Mouse (Mus musculus): ENCODE measurements around the gene Mob3a.
A peak's percentile ranks its signal among the peaks of the same experiment; 100 is the strongest.

The Mob3a gene

DNA sequence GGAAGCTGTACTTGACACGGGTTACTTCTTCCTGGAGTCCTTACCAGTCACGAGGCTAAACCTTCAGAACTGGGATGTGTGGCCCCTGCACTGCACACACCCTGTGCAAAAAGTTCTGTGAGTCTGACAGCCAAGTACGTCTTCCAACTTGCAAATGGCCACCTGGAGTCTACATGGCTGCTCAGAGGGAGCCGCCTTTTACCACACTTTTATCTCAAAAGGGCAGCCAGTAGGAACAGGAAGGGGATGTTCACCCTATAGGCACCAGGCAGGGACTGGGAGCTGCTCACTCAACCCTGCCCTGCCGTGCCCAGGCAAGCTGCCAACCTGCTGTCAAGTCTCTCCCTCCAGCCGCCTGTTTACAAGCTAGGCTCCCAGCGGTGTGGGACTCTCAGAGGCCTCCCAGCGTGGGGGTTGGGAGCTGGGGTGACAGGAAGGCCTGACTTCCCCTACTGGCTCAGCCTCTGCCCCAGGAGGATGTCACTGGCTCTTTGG, 23.8 kb downstream of the Mob3a start, which contains the start of gene Mknk2:
TSS of gene Mknk2 (minus strand) at position 171 of the 495 bp plus-strand sequence.
- DNase-seq (ENCODE audit: low spot score) = peak; percentile 84

DNA sequence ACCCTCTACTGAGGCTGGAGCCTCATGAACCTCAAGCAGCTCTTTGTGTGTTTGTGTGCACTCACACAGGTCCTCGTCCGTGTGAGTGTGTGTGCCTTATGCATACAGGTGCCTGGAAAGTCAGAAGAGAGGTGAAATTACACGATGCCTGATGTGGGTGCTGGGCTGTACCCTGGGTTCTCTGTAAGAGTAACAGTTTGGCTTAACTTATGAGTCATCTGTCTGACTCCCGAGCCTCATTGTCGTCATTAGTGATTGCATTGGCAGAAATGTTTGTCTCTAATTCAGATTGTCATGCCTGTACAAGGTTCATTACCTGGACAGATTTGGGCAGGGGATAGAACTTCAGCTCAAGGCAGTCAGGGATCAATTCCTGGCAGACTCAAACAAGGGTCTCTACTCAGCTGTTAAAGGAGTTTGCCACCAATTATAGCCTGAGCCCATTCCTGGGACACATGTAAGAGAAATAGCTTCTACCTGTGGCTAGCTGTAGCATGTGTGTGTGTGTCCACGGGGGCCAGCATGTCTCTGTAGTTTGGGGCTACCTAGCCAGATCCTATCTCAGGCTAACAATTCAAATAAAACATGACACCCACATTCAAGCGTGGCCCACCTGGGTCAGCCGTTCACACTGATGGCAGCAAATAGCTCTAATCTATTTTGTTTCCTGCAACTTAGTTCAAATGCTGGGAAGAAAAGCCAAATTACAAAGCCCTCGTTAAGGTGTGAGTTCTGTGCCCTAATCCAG, 24.5 kb downstream of the Mob3a start:
- DNase-seq (ENCODE audit: low spot score) = peak; percentile 68

DNA sequence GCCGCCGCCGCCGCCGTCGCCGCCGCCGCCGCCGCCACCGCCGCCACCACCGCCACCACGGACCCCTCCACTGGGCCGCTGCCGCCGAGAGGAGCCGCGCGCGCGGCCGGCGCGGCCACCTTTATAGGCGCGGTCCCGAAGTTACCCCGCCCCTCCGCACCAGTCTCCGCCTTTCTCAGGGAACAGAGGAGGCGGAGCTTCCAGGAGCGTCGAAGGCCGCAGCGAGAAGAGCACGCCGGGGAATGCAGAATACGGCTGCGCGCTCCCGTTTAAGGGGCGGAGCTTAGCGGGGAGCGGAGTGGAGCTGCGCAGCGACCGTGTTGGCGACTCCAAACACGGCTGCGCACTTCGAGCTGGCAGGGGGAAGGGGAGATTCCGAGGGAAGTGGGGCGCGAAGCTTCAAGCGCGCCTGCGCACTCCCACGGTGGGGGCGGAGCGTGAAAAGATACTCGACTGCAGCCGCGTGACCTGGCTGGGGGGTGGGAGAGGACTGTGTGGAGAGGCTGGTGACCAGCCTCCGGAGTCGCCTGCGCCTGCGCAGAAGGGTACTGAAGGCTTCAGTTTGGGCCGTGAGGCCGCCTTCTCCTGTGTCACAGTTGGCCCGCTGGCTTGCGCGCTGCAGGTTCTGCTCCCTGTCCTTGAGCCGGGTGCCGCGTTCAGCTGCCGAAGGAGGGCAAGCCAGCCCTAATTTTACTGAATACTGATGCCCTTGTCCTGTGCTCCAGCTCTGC, 25.4 kb downstream of the Mob3a start:
- peak; percentile 99 for DNase-seq (ENCODE audit: low spot score)

DNA sequence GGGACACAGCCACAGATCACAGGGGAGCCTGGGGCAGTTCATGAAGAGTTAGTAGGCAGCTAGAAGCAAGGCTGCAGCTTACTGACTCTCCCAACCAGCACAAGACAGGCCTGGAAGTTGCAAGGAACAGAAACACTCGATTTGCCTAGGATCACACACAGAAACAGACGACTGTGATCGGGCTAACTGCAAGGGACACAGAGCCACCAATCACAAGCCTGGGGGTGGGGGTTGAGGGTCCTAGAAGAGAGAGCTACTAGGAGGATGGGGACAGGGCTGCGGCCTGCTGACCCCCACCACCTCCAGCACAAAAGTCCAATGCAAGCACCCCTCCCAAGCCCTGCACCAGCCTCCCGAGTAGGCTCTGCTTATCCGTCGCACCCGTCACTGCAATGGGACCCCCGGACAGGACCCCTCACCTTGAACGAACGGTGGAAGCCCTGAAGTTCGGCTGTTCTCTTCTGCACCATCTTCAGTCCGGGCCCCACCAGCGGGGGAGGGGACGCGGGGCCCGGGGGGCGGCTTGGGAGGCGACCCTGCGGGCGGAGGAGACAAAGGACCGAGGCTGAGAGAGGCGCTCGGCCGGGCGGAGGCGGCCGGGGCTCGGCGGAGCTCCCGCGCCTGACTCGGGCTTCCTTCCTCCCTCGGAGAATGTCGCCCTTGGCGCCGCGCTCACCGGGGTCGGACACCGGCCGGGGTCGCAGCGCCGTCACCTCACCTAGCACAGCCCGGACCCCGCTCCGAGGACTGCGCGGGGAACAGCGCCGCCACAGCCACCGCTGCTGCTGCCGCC, 26.2 kb downstream of the Mob3a start:
- DNase-seq (ENCODE audit: low spot score) = no peak

DNA sequence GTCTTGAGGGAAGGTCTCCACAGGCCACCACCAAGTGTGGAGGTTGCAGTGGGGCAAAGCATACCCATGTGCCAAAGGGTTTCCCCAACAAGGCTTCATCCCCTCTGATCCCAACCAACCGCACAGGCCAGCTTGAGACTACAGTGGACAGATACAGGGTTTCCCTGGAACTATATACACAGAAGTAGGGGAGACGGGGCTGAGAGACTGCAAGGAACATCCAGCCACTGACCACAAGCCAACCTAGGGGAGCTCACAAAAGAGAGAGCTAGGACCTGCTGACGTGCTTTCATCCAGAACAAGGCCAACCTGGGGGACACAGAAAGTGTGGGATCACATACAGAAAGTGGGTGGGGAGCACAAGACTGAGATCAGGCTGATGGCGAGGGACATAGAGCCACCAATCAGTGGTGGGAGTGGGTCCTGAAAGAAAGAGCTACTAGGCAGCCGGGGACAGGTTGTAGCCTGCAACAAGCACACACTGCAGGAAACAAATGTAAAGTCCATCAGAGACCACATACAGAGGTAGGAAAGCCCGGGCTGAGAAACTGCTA, 26.8 kb downstream of the Mob3a start:
- no peak for DNase-seq (ENCODE audit: low spot score)

DNA sequence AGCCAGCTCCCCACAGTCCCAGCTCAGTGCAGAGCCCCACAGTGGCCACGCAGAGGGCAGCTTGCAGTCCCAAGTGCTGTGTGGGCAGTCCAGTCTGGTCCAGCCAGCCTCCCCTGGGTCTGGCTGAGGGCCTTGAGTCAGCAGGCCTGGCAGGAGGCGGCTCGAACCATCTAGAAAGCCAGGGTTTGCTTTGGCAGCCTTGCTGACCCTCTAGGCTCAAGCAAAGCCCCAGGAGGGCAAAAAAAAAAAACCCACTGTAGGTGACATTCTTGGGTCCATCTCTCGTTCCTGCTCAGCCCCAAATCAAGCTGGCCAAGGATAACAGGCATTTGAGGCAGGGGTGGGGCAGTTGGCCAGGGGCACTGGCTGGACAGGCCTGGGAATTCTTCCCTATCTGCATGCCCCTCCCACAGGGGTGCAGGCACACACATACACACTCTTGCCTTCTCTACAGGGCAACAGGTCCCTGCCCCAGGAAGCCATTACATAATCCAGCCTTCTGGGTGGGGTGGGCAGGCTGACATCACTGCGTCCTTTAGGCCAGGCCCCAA, 27.5 kb downstream of the Mob3a start:
- DNase-seq (ENCODE audit: low spot score) = no peak

DNA sequence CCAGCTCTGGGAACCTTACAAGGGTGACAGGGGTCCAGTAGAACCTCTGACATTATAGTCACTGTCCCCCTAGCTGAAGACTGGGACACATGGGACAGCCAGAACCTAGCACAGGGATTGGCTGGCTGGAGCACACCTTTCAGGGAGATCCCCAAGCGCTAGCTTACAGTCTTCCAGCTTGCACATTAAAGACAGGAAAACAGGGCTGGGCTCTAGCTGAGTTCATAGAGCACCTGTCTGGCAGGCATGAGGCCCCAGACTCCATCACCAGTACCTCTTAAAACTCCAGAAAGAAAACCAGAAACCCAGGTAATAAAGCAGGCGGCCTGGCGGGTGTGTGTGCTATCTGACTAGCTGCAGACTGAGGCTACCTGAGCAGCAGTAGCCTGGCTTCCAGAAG, 28.1 kb downstream of the Mob3a start:
- no peak for DNase-seq (ENCODE audit: low spot score)

DNA sequence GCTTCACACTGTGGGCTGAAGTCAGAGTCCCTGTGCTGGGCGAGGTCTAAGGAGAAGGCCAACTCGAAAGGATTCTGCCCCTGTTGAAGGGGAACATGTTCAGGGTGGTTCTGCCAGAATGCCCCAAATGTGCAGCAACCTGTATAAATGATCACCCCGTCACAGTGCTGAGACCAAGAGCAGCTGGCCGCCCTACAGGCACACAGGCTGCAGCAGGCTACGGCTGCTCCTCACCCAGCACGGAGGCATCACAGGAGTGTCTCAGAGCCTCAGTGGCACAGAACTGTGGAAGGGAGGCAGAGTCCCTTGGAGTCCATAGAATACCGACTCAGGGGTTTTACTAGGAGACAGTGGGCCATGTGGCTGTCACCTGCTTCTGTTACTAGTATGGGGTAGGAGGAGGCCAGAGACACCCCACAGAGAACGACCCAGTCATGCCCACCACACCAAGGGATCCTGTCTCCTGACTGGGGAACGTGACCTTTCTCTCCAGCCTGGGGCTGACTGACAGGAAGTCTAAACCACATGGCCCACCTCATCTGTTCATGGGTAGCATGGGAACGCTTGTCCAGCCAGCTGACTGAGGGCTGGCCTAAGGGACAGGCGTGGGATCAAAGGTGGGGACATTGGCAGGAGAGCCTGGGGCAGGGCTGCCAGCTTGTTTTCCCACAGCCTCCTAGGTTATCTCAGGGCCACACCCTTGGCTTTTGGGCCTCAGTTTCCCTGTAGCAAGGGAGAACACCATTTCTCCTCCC, 29.7 kb downstream of the Mob3a start:
- no peak for DNase-seq (ENCODE audit: low spot score)

DNA sequence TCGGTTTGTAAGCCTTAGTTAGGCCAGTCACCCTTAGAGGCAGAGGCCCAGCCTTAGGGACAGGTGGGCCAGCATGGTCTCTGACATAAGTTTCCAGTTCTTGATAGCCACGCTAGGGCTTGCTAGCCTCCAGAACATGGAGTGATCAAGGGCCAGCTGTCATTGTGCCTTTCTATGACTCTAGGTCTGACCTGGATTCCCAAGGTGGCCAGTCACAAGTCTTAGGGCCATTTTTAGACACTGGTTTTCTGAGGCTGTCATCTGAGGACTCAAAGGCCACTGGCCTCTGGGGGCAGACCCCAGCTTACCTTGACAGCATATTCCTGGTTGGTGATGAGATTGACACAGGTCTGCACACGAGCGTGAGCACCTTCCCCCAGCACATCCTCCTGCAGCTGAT, 30.5 kb downstream of the Mob3a start:
- no peak for DNase-seq (ENCODE audit: low spot score)

DNA sequence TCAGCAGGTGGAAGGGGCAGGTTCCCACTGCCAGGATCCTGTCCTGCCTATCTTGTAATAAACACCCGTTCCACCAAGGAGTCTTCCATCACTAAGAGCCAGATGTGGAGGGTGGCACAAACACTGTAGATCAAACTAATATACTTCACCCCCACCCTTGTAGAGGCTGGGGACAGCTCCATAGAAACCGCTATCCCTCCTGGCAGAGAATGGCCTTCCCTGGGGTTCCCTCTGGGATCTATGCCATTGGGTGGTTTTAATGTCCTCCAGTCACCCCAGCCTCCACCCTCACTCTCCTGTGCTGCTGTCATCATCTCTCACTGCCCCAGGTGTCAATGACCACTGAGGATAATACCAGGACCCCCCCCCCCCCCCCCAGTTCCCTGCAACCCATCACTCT, 31.2 kb downstream of the Mob3a start:
- DNase-seq (ENCODE audit: low spot score) = no peak

DNA sequence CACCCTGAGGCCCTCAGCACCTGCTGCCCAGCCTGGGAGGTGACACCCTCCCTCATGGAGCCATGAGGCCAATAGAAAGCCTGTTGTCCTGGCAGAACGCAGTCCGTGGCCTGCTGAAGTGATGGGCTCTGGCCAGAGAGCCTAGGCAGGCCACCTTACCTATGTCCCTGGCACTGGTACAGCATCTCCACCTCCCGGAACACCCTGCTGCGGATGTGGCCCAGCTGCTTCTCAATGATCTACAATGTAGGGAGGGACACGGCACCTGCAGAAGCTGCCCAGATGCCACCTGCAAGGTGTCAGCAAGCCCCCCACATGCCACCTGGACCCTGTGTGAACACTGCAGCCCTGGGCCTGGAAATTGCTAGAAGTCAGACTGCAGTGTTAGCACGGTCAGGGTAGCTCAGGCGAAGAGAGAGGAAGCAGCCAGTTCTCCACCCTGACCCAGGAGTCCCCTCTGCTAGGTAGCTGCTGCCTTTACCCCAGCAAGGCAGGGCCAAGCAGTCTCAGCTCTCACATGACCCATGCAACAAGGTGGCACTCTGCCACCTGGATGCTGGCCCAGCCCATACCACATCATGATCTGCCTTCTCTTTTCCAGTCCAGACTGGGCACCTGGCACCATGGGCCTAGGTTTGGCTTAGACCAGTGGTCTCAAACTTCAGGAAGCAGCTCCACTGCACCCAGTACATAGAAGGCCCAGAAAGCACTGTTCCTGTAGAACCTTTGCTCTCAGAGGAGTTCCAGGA, 31.9 kb downstream of the Mob3a start:
- no peak for DNase-seq (ENCODE audit: low spot score)

DNA sequence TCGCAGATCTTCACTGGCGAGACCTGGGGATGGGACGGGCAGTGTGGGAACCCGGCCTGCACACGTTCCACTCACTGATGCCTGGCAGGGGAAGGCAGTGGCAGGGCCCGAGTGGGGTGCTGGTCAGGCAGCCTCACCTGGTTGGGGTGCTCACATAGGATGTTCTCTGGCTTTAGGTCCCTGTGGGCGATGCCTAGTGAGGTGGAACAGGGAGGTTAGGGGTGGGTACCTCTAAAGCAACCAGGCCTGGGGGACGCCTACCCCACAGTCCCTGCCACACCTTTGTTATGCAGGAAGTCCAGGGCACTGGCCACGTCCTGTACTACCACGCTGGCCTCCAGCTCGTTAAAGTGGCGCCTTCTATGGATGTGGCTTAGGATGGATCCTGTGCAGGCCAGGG, 32.8 kb downstream of the Mob3a start:
- no peak for DNase-seq (ENCODE audit: low spot score)

DNA sequence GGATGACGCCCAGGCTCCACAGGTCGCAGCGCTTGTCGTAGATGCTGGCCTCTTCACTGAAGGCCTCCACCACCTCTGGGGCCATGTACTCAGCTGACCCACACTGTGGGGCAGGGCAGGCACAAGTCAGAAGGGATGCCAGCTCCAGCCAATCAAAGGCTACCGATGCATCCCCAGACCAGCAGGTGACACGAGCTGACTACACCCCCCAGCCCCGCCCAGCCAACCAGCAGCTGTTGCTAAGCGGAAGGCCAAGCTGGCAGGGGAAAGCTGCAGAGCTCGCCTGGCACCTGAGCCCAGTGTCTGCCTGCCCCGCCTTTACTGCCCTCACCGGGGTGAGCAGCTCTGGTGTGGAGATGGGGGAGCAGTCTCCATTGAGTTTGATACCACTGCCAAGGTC, 33.2 kb downstream of the Mob3a start:
- no peak for DNase-seq (ENCODE audit: low spot score)

DNA sequence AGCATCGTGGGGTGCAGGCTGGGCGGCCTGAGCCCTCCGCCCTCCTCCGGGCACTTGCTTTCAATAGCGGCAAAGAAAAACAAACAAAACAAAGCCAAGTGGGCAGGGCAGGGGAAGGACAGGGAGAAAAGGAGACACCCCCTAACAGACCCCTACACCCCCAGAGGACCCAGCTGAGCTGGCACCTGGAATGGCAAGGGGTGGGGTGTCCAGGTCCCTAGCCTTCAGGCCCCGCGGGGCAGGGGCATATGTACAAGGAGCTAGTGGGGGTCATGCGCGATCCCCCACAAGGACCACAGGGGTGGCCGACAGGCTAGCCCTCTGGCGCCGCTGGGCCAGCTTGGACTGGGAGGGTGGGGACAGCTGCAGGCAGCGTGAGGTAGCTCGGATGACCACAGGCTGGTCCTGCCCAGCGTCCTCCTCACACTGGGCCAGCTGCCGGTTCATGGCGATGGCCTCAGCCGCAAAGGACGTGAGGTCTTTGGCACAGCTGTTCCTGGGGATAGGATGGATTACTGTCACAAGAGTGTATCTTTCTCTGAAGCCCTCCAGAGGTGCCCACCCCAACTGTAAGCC, 34.9 kb downstream of the Mob3a start:
- DNase-seq (ENCODE audit: low spot score) = no peak

DNA sequence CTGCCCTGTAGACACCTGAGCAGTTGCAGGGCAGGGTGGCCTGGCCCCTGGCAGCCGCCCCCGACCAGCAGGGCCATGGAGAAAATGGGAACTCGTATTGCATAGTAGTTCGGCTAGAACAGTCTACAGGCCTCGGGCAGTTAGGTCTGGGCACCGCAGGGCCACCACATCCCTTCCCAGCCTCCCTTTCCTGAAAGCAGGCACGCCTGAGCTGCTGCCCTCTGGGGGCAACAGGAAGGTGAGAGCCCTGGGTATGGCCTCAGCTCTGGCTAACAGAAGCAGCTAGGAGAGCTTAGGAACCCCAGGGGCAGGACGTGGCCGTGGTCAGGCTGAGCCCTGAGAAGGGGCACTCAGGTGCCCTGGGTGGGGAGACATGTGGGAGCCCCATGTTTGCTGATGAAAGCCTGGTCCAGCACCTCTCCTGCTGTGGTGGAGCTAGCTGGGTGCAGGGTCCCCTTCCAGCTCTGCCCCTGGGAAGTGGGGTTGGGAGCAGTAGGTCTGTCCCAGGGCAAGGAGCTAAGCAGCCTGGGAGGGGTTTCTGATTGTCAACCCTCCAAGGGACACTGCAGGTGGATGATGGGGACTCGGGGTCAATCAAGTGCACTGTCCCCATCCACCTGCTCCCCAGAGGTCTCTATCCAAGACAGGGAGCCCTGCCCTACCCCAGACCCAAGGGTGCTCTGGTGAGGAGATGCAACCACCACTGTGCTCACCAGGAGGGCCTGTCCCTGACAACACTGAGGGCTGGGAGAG, 35.6 kb downstream of the Mob3a start:
- no peak for DNase-seq (ENCODE audit: low spot score)

DNA sequence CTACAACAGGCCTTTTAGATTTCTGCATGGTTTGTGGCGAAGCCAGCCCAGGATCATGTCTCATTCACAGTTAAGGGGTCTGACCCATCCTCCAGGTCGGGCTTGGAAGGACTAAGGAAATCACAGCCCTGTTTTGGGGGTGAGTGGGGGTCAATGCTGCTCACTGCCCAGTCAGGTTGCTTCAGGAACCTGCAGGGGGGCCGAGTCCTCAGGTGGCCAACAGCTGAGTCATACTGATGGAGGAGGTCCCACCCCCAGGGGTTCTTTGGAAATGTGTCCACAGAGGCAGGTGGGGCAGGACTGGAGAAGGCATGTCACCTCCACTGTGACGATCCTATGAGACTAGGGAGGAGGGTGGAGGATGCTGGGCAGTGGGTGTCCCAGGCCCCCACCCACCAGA, 36.3 kb downstream of the Mob3a start:
- DNase-seq (ENCODE audit: low spot score) = no peak

DNA sequence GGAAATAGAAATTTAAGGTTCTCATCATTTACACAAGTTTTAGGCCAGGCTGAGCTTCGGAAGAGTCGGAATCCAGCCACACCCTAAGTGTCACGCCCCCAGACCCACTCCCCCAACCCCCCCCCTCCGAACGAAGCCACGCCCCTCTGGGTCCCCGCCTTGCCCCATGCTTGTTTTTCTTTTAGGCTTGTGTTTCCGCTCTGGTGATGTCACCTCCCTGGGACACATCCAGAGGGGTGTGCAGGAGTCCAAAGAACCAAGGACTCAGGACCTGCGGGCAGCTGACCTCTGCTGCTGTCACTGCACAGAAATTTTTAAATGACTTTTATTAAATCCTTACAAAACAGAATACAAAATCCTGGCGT, 36.8 kb downstream of the Mob3a start:
- no peak for DNase-seq (ENCODE audit: low spot score)

DNA sequence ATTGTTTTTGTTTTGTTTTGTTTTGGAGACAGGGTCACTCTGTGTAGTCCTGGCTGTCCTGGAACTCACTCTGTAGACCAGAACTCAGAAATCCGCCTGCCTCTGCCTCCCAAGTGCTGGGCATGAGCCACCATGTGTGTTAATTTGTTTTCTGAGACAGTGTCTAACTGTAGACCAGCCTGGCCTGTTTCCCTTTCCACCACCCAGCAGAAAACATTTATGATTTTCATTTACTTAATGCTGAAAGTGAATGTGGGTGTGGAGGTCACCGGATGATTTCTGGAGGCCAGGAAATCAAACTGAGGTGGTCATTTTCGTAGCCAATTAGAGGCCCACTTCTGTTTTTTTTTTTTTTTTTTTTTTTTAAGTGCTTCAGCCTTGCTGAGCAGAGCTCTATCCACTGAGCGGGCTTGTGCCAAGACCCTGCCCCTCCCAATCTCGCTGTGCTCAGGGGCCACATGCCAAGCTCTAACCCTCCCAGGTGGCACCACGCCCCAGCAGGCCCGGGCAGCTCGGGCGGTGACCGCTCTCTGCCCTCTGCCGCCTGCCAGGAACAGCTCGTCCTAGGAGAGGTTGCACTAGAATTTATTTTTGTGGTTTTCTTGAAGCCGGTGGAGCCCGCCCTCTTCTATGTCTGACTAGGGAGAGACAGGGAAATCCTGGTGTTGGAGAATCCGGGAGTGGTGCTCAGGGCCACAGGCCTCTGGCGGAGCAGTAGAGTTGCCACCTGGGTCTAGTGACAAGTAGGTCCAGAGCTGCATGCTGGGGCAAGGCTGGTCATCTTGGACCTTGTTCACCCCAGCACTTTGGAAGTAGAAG, 37.4 kb downstream of the Mob3a start:
- DNase-seq (ENCODE audit: low spot score) = no peak
